Mouse (Mus musculus): Measurements from ENCODE around the gene Fbln5.

DNA sequence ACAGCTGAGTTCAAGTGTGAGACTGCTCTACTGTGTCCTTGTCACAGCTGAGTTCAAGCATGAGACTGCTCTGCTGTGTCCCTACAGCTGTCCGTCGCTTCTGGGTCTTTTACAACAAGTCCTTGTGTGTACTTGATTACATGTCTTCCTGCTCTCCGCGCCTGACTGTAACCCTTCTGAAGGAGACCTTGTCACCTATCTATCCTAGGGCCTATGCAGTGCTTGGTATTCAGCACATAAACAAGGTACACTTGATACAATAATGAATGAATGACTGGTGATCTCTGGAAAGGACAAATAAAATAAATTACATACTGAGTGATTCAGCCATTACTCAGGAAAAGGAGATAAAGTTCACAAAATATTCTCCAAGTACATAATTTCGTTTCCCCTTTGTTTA is 39.2 kb upstream of the Fbln5 start:
- TF ChIP-seq MAX (IDR thresholded peaks at IDR 0.05; ENCODE audit: low read depth) (no peak), POLR2A (IDR thresholded peaks at IDR 0.05; ENCODE audit: insufficient read length, low read depth) (no peak), POLR2AphosphoS2 (IDR thresholded peaks at IDR 0.05; ENCODE audit: insufficient read length, low read depth) (no peak), SRF (IDR thresholded peaks at IDR 0.05; ENCODE audit: control insufficient read depth, insufficient read length, low read depth) (no peak), USF1 (IDR thresholded peaks at IDR 0.05; ENCODE audit: low read depth) (no peak), E2F4 (IDR thresholded peaks at IDR 0.05; ENCODE audit: insufficient read depth) (no peak), TCF12 (IDR thresholded peaks at IDR 0.05; ENCODE audit: insufficient read depth, poor library complexity, severe bottlenecking) (no peak), MYOD1 (IDR thresholded peaks at IDR 0.05; ENCODE audit: control insufficient read depth in 1 of 3, insufficient read length in 2 of 3, low read depth in 2 of 3) (no peak)
